Mouse (Mus musculus): ENCODE measurements at regions not wholly inside any gene's neighbourhood (a gene's known extent, or its start where the extent isn't known, plus 50 kb on each side); places are given as distances from the start of the nearest gene placed in this dataset.

- no peak for DNase-seq (ENCODE audit: low spot score)
These were observed 388.7 kb downstream of the Frk start for GRCm38 (mm10) chr10:34871888-34872287.

GRCm38 (mm10) chr10:34878511-34878910 lies 395.3 kb downstream of the Frk start:
- H3K27ac ChIP-seq, result no peak overlapping the region
- DNase-seq (ENCODE audit: low spot score), result no peak
- no peaks in the 10 kb centered on the region for H3K9me3 ChIP-seq
- no peaks in the 10 kb centered on the region for H3K27me3 ChIP-seq (ENCODE audit: insufficient read depth, poor library complexity, severe bottlenecking)
- H3K4me3 ChIP-seq, result no peak overlapping the region
- H3K4me1 ChIP-seq, result no peaks in the 10 kb centered on the region
- no peaks in the 10 kb centered on the region for H3K36me3 ChIP-seq
- WGBS, result 72% methylated on average over 3 of the region's 3 CpGs

More at GRCm38 (mm10) chr10:34871888-34872287, 388.7 kb downstream of the Frk start:
- Histone ChIP-seq H3K9me3 (no peaks in the 10 kb centered on the region), H3K4me3 (no peak overlapping the region), H3K4me1 (no peaks in the 10 kb centered on the region), H3K27ac (no peak overlapping the region), H3K36me3 (no peaks in the 10 kb centered on the region), H3K27me3 (ENCODE audit: insufficient read depth, poor library complexity, severe bottlenecking) (no peaks in the 10 kb centered on the region)
- 78% methylated on average over 9 of the region's 9 CpGs for WGBS

GRCm38 (mm10) chr10:34887601-34888000 lies 404.4 kb downstream of the Frk start:
- no peaks in the 10 kb centered on the region for H3K4me1 ChIP-seq
- no peak overlapping the region for H3K27ac ChIP-seq
- no peaks in the 10 kb centered on the region for H3K27me3 ChIP-seq (ENCODE audit: insufficient read depth, poor library complexity, severe bottlenecking)
- DNase-seq (ENCODE audit: low spot score), result no peak
- 61% methylated on average over 1 of the region's 1 CpGs for WGBS
- H3K36me3 ChIP-seq, result no peaks in the 10 kb centered on the region
- H3K4me3 ChIP-seq, result no peak overlapping the region
- no peaks in the 10 kb centered on the region for H3K9me3 ChIP-seq

- no peaks in the 10 kb centered on the region for H3K9me3 ChIP-seq
- no peak overlapping the region for H3K27ac ChIP-seq
- no peak for DNase-seq (ENCODE audit: low spot score)
- no peaks in the 10 kb centered on the region for H3K36me3 ChIP-seq
- no peaks in the 10 kb centered on the region for H3K27me3 ChIP-seq (ENCODE audit: insufficient read depth, poor library complexity, severe bottlenecking)
- no peak overlapping the region for H3K4me3 ChIP-seq
- WGBS, result 79% methylated on average over 5 of the region's 5 CpGs
- no peaks in the 10 kb centered on the region for H3K4me1 ChIP-seq
These were observed 421.1 kb downstream of the Frk start for GRCm38 (mm10) chr10:34904274-34904673.

- Histone ChIP-seq H3K27ac (no peak overlapping the region), H3K9me3 (no peaks in the 10 kb centered on the region), H3K4me1 (no peaks in the 10 kb centered on the region), H3K36me3 (no peaks in the 10 kb centered on the region), H3K4me3 (no peak overlapping the region), H3K27me3 (ENCODE audit: insufficient read depth, poor library complexity, severe bottlenecking) (no peaks in the 10 kb centered on the region)
- WGBS, result 78% methylated on average over 2 of the region's 2 CpGs
- no peak for DNase-seq (ENCODE audit: low spot score)
These were observed 421.5 kb downstream of the Frk start for GRCm38 (mm10) chr10:34904692-34905091.

GRCm38 (mm10) chr10:34912153-34912723 lies 429.0 kb downstream of the Frk start:
- H3K36me3 ChIP-seq, result no peaks in the 10 kb centered on the region
- H3K27me3 ChIP-seq (ENCODE audit: insufficient read depth, poor library complexity, severe bottlenecking), result no peaks in the 10 kb centered on the region
- no peak overlapping the region for H3K4me3 ChIP-seq
- H3K9me3 ChIP-seq, result no peaks in the 10 kb centered on the region
- 68% methylated on average over 2 of the region's 2 CpGs for WGBS
- peaks cover 4% of the 10 kb centered on the region; the same call in 1 of the 2 replicates for H3K4me1 ChIP-seq
- DNase-seq (ENCODE audit: low spot score), result no peak
- peak overlapping the region; percentile 56; the same call in 1 of the 2 replicates for H3K27ac ChIP-seq

All from heart, embryonic 10.5 days (tissue).